15 mouse cellular contexts compared by ENCODE assay signal in genomic region chr5:65287751-65288701, GRCm38 (mm10). TPM values are rescaled to one million over a fixed set of nuclear protein-coding genes. Genes with fewer than 3 reads are reported as not detected.
DNase-seq lines count a peak whose midpoint lies in the region; ATAC-seq and TF ChIP-seq lines count a peak whose summit lies in the region.
"Had no signal": no experiment of that assay in that cellular context is flagged by ENCODE, and none has a peak within 500 bp of the region (broad histone marks: within the 10 kb centered on the region; RNA-seq: fewer than 3 reads in every experiment).

No protein-coding gene starts in this region.

- 84% methylated on average over 24 of the region's 24 CpGs for WGBS in forebrain, embryonic 15.5 days
- 91% methylated on average over 24 of the region's 24 CpGs for WGBS in forebrain, embryonic 11.5 days
- WGBS in liver, postnatal 0 days (ENCODE audit: insufficient replicate concordance), result 77% methylated on average over 24 of the region's 24 CpGs
- 93% methylated on average over 24 of the region's 24 CpGs for WGBS in thymus, adult 2 months

- peak overlapping the region; percentile 20; the same call in 1 of the 2 replicates for H3K27ac ChIP-seq in forebrain, embryonic 15.5 days (replicated peaks)
- no peak overlapping the region for H3K27ac ChIP-seq in forebrain, embryonic 11.5 days (ENCODE audit: low read depth, low read length)
- H3K27ac ChIP-seq in liver, postnatal 0 days (ENCODE audit: low read depth), result no peak overlapping the region
- H3K27ac ChIP-seq in thymus, adult 2 months (ENCODE audit: control insufficient read depth, insufficient read depth, low read length), result no peak overlapping the region
- H3K27ac ChIP-seq: lung, embryonic 15.5 days; neural tube, embryonic 15.5 days had no signal

- no peak for DNase-seq in forebrain, embryonic 11.5 days (ENCODE audit: low spot score)
- DNase-seq in liver, result peak; percentile 46
- DNase-seq in liver, postnatal 0 days, result no peak
- DNase-seq in fibroblast of lung, adult 2 months (ENCODE audit: low read depth), result peak; percentile 37
- no peak for DNase-seq in urinary bladder, postnatal 10 days (ENCODE audit: low spot score)
- DNase-seq in thymus, adult 2 months, result no peak
- DNase-seq in testis, postnatal 10 days (ENCODE audit: low spot score), result no peak
- DNase-seq: adrenal gland, adult 8-10 months; heart, adult 18-20 months; heart, postnatal 4 days; kidney, adult 11 months; midbrain, embryonic 14.5 days had no signal

- no peak for TF ChIP-seq CTCF in liver, postnatal 0 days (IDR thresholded peaks at IDR 0.05; ENCODE audit: low read depth)
- TF ChIP-seq CTCF in thymus, adult 2 months (IDR thresholded peaks at IDR 0.05; ENCODE audit: borderline replicate concordance, control insufficient read depth, extremely low read depth, insufficient read depth, low read length, poor library complexity), result no peak

- H3K9ac ChIP-seq in forebrain, embryonic 15.5 days (replicated peaks), result no peak overlapping the region
- no peak overlapping the region for H3K9ac ChIP-seq in forebrain, embryonic 11.5 days (ENCODE audit: low read length)
- no peak overlapping the region for H3K9ac ChIP-seq in liver, postnatal 0 days (replicated peaks)
- H3K9ac ChIP-seq: lung, embryonic 15.5 days; neural tube, embryonic 15.5 days had no signal

- no peak overlapping the region for H3K4me3 ChIP-seq in forebrain, embryonic 15.5 days
- no peak overlapping the region for H3K4me3 ChIP-seq in forebrain, embryonic 11.5 days (ENCODE audit: low read depth, low read length)
- no peak overlapping the region for H3K4me3 ChIP-seq in liver, postnatal 0 days (ENCODE audit: low read depth, low read length)
- H3K4me3 ChIP-seq in thymus, adult 2 months (ENCODE audit: control insufficient read depth, insufficient read depth, low read length), result no peak overlapping the region
- H3K4me3 ChIP-seq: lung, embryonic 15.5 days; neural tube, embryonic 15.5 days had no signal

- no peak for TF ChIP-seq POLR2A in thymus, adult 2 months (IDR thresholded peaks at IDR 0.05; ENCODE audit: control insufficient read depth, extremely low read depth, insufficient read depth, low read length, poor library complexity)

- no peaks in the 10 kb centered on the region for H3K27me3 ChIP-seq in forebrain, embryonic 15.5 days
- no peaks in the 10 kb centered on the region for H3K27me3 ChIP-seq in forebrain, embryonic 11.5 days (ENCODE audit: control insufficient read depth, insufficient read depth, low read length)
- H3K27me3 ChIP-seq in liver, postnatal 0 days (ENCODE audit: insufficient read depth, low read length), result no peaks in the 10 kb centered on the region
- no peaks in the 10 kb centered on the region for H3K27me3 ChIP-seq in thymus, adult 2 months (ENCODE audit: control insufficient read depth, insufficient read depth, low read length)
- H3K27me3 ChIP-seq: lung, embryonic 15.5 days; neural tube, embryonic 15.5 days had no signal

- H3K9me3 ChIP-seq in forebrain, embryonic 15.5 days, result no peaks in the 10 kb centered on the region
- no peaks in the 10 kb centered on the region; the same call in 1 of the 2 replicates for H3K9me3 ChIP-seq in forebrain, embryonic 11.5 days (ENCODE audit: control insufficient read depth, low read length)
- no peaks in the 10 kb centered on the region for H3K9me3 ChIP-seq in liver, postnatal 0 days (ENCODE audit: low read length)
- H3K9me3 ChIP-seq: lung, embryonic 15.5 days; neural tube, embryonic 15.5 days had no signal

- 0 out of 2 replicates have a peak, but pooled peaks cover 2% of the 10 kb centered on the region for H3K4me1 ChIP-seq in forebrain, embryonic 15.5 days
- no peaks in the 10 kb centered on the region for H3K4me1 ChIP-seq in forebrain, embryonic 11.5 days (replicated peaks; ENCODE audit: control insufficient read depth, insufficient read depth, low read length)
- no peaks in the 10 kb centered on the region for H3K4me1 ChIP-seq in liver, postnatal 0 days (ENCODE audit: insufficient read depth)
- H3K4me1 ChIP-seq in thymus, adult 2 months (replicated peaks; ENCODE audit: control insufficient read depth, insufficient read depth, low read length), result no peaks in the 10 kb centered on the region
- H3K4me1 ChIP-seq: lung, embryonic 15.5 days; neural tube, embryonic 15.5 days had no signal

- no peak for ATAC-seq in forebrain, embryonic 15.5 days (replicated peaks)
- ATAC-seq in forebrain, embryonic 11.5 days (replicated peaks; ENCODE audit: low FRiP score), result no peak
- no peak for ATAC-seq in liver, postnatal 0 days

- H3K36me3 ChIP-seq in forebrain, embryonic 15.5 days, result peaks cover 25% of the 10 kb centered on the region
- H3K36me3 ChIP-seq in forebrain, embryonic 11.5 days (ENCODE audit: control insufficient read depth, insufficient read depth, low read length), result peaks cover 10% of the 10 kb centered on the region
- H3K36me3 ChIP-seq in liver, postnatal 0 days (replicated peaks; ENCODE audit: insufficient read depth, low read length), result peaks cover 53% of the 10 kb centered on the region
- H3K36me3 ChIP-seq in thymus, adult 2 months (ENCODE audit: control insufficient read depth, insufficient read depth, low read length), result peaks cover 59% of the 10 kb centered on the region

- no peak overlapping the region for H3K4me2 ChIP-seq in forebrain, embryonic 15.5 days (replicated peaks)
- no peak overlapping the region for H3K4me2 ChIP-seq in forebrain, embryonic 11.5 days (ENCODE audit: low read depth, low read length, severe bottlenecking)
- no peak overlapping the region for H3K4me2 ChIP-seq in liver, postnatal 0 days (ENCODE audit: low read depth, low read length)
- H3K4me2 ChIP-seq: lung, embryonic 15.5 days; neural tube, embryonic 15.5 days had no signal

- TF ChIP-seq EP300 in liver, postnatal 0 days (IDR thresholded peaks at IDR 0.05; ENCODE audit: low read depth), result no peak

RNA-seq across cellular contexts. Expression of gene Rfc1, which starts 47.4 kb away (rescaled TPM):
- polyA plus RNA-seq in forebrain, embryonic 15.5 days (2015; fragmentation: Nextera tagmentation; extraction: Ambion mirVana), result 44.2 and 46.5 TPM in 2 replicates
- polyA plus RNA-seq in forebrain, embryonic 11.5 days (2014; fragmentation: Nextera tagmentation; extraction: Ambion mirVana), result 99.7 and 99.9 TPM in 2 replicates
- polyA plus RNA-seq in liver, postnatal 0 days (2015; fragmentation: Nextera tagmentation; extraction: Ambion mirVana), result 26.4 and 32.3 TPM in 2 replicates
- polyA plus RNA-seq in thymus, adult 2 months (2012; rRNA removed), result 20.0 and 27.9 TPM in 2 replicates

Comparison
In these comparisons a context has a peak if more than half of its experiments do, and no peak if none do; other contexts are left out.
1. DNase-seq: peak in liver (single experiment) and fibroblast of lung, adult 2 months (single experiment); none in forebrain, embryonic 11.5 days (single experiment), liver, postnatal 0 days (single experiment), urinary bladder, postnatal 10 days (single experiment), thymus, adult 2 months (single experiment) and testis, postnatal 10 days (single experiment).